Mouse (Mus musculus): ENCODE data around the gene Gstt4. TPM values are rescaled to one million over a fixed set of nuclear protein-coding genes. Genes with fewer than 3 reads are reported as not detected.

Gene Gstt4
- polyA plus RNA-seq, 1 experiment from 2014 or later, result not detected

- no peak overlapping the region for H3K4me3 ChIP-seq (replicated peaks; ENCODE audit: low read depth, low read length)
- no peak for ATAC-seq (ENCODE audit: low FRiP score, low TSS enrichment)
- no peaks in the 10 kb centered on the region for H3K4me1 ChIP-seq (ENCODE audit: control insufficient read depth, insufficient read depth, low read length)
- 23% methylated on average over 7 of the region's 7 CpGs for WGBS
- H3K27ac ChIP-seq (replicated peaks; ENCODE audit: low read depth, low read length), result no peak overlapping the region
- no peak overlapping the region for H3K4me2 ChIP-seq (ENCODE audit: low read length)
- H3K9ac ChIP-seq (replicated peaks; ENCODE audit: low read length), result no peak overlapping the region
- no peaks in the 10 kb centered on the region for H3K9me3 ChIP-seq (ENCODE audit: control insufficient read depth, low read length)
- H3K27me3 ChIP-seq (ENCODE audit: control insufficient read depth, insufficient read depth, low read length), result no peaks in the 10 kb centered on the region
- peak; percentile 28 for DNase-seq
- H3K36me3 ChIP-seq (ENCODE audit: control insufficient read depth, insufficient read depth, low read length), result no peaks in the 10 kb centered on the region
Measured at GRCm38 (mm10) chr10:75790773-75791172, 31.6 kb downstream of the Gstt4 start.

- Histone ChIP-seq H3K4me3 (replicated peaks; ENCODE audit: low read depth, low read length) (no peak overlapping the region), H3K9ac (replicated peaks; ENCODE audit: low read length) (no peak overlapping the region), H3K4me2 (ENCODE audit: low read length) (no peak overlapping the region), H3K9me3 (ENCODE audit: control insufficient read depth, low read length) (no peaks in the 10 kb centered on the region), H3K36me3 (ENCODE audit: control insufficient read depth, insufficient read depth, low read length) (no peaks in the 10 kb centered on the region), H3K27ac (replicated peaks; ENCODE audit: low read depth, low read length) (no peak overlapping the region), H3K27me3 (ENCODE audit: control insufficient read depth, insufficient read depth, low read length) (no peaks in the 10 kb centered on the region), H3K4me1 (ENCODE audit: control insufficient read depth, insufficient read depth, low read length) (no peaks in the 10 kb centered on the region)
- DNase-seq, result no peak
- no peak for ATAC-seq (ENCODE audit: low FRiP score, low TSS enrichment)
- 91% methylated on average over 5 of the region's 5 CpGs for WGBS
Measured at GRCm38 (mm10) chr10:75789841-75790240, 32.5 kb downstream of the Gstt4 start.

- no peaks in the 10 kb centered on the region for H3K4me1 ChIP-seq (ENCODE audit: control insufficient read depth, insufficient read depth, low read length)
- H3K27ac ChIP-seq (replicated peaks; ENCODE audit: low read depth, low read length), result no peak overlapping the region
- no peaks in the 10 kb centered on the region for H3K9me3 ChIP-seq (ENCODE audit: control insufficient read depth, low read length)
- H3K9ac ChIP-seq (replicated peaks; ENCODE audit: low read length), result no peak overlapping the region
- WGBS, result 81% methylated on average over 6 of the region's 6 CpGs
- DNase-seq, result no peak
- no peak overlapping the region for H3K4me3 ChIP-seq (replicated peaks; ENCODE audit: low read depth, low read length)
- ATAC-seq (ENCODE audit: low FRiP score, low TSS enrichment), result no peak
- no peak overlapping the region for H3K4me2 ChIP-seq (ENCODE audit: low read length)
- no peaks in the 10 kb centered on the region for H3K27me3 ChIP-seq (ENCODE audit: control insufficient read depth, insufficient read depth, low read length)
- H3K36me3 ChIP-seq (ENCODE audit: control insufficient read depth, insufficient read depth, low read length), result no peaks in the 10 kb centered on the region
Measured at GRCm38 (mm10) chr10:75789081-75789735, 33.1 kb downstream of the Gstt4 start.

GRCm38 (mm10) chr10:75788277-75788676, 34.1 kb downstream of the Gstt4 start:
- no peak overlapping the region for H3K9ac ChIP-seq (replicated peaks; ENCODE audit: low read length)
- no peaks in the 10 kb centered on the region for H3K36me3 ChIP-seq (ENCODE audit: control insufficient read depth, insufficient read depth, low read length)
- ATAC-seq (ENCODE audit: low FRiP score, low TSS enrichment), result no peak
- H3K27me3 ChIP-seq (ENCODE audit: control insufficient read depth, insufficient read depth, low read length), result no peaks in the 10 kb centered on the region
- 96% methylated on average over 8 of the region's 8 CpGs for WGBS
- H3K4me2 ChIP-seq (ENCODE audit: low read length), result no peak overlapping the region
- H3K4me3 ChIP-seq (replicated peaks; ENCODE audit: low read depth, low read length), result no peak overlapping the region
- H3K27ac ChIP-seq (replicated peaks; ENCODE audit: low read depth, low read length), result no peak overlapping the region
- H3K9me3 ChIP-seq (ENCODE audit: control insufficient read depth, low read length), result no peaks in the 10 kb centered on the region
- no peak for DNase-seq
- no peaks in the 10 kb centered on the region for H3K4me1 ChIP-seq (ENCODE audit: control insufficient read depth, insufficient read depth, low read length)

- Histone ChIP-seq H3K4me3 (replicated peaks; ENCODE audit: low read depth, low read length) (no peak overlapping the region), H3K36me3 (ENCODE audit: control insufficient read depth, insufficient read depth, low read length) (no peaks in the 10 kb centered on the region), H3K4me2 (ENCODE audit: low read length) (no peak overlapping the region), H3K9me3 (ENCODE audit: control insufficient read depth, low read length) (no peaks in the 10 kb centered on the region), H3K27ac (replicated peaks; ENCODE audit: low read depth, low read length) (no peak overlapping the region), H3K9ac (replicated peaks; ENCODE audit: low read length) (no peak overlapping the region), H3K27me3 (ENCODE audit: control insufficient read depth, insufficient read depth, low read length) (peaks cover 12% of the 10 kb centered on the region), H3K4me1 (ENCODE audit: control insufficient read depth, insufficient read depth, low read length) (peaks cover 5% of the 10 kb centered on the region)
- no peak for ATAC-seq (ENCODE audit: low FRiP score, low TSS enrichment)
- DNase-seq, result no peak
- WGBS, result 80% methylated on average over 1 of the region's 1 CpGs
Measured at GRCm38 (mm10) chr10:75785442-75785841, 36.9 kb downstream of the Gstt4 start.

- peaks cover 29% of the 10 kb centered on the region for H3K27me3 ChIP-seq (ENCODE audit: control insufficient read depth, insufficient read depth, low read length)
- peak within 1 kb of the TSS; percentile 29 for H3K4me3 ChIP-seq (replicated peaks; ENCODE audit: low read depth, low read length)
- no peaks in the 10 kb centered on the region for H3K36me3 ChIP-seq (ENCODE audit: control insufficient read depth, insufficient read depth, low read length)
- H3K9ac ChIP-seq (replicated peaks; ENCODE audit: low read length), result no peak within 1 kb of the TSS
- DNase-seq (peak; percentile 49), ATAC-seq (ENCODE audit: low FRiP score, low TSS enrichment) (no peak)
- H3K27ac ChIP-seq (replicated peaks; ENCODE audit: low read depth, low read length), result no peak within 1 kb of the TSS
- WGBS, result 2% methylated on average over 28 of the region's 28 CpGs
- peaks cover 5% of the 10 kb centered on the region for H3K4me1 ChIP-seq (ENCODE audit: control insufficient read depth, insufficient read depth, low read length)
- H3K4me2 ChIP-seq (ENCODE audit: low read length), result peak within 1 kb of the TSS; percentile 63
- no peaks in the 10 kb centered on the region for H3K9me3 ChIP-seq (ENCODE audit: control insufficient read depth, low read length)
Measured at GRCm38 (mm10) chr10:75780769-75781578, 41.4 kb downstream of the Gstt4 start, which contains the start of the genes Gm20441 and Gstt3. Gene Gm20441, minus strand, starts transcription at chr10:75780954. Gene Gstt3, minus strand, starts transcription at chr10:75781414.

- peaks cover 5% of the 10 kb centered on the region for H3K4me1 ChIP-seq (ENCODE audit: control insufficient read depth, insufficient read depth, low read length)
- H3K36me3 ChIP-seq (ENCODE audit: control insufficient read depth, insufficient read depth, low read length), result no peaks in the 10 kb centered on the region
- WGBS, result 42% methylated on average over 15 of the region's 15 CpGs
- no peak overlapping the region for H3K4me2 ChIP-seq (ENCODE audit: low read length)
- DNase-seq (no peak), ATAC-seq (ENCODE audit: low FRiP score, low TSS enrichment) (no peak)
- H3K4me3 ChIP-seq (replicated peaks; ENCODE audit: low read depth, low read length), result no peak overlapping the region
- H3K27ac ChIP-seq (replicated peaks; ENCODE audit: low read depth, low read length), result no peak overlapping the region
- peaks cover 29% of the 10 kb centered on the region for H3K27me3 ChIP-seq (ENCODE audit: control insufficient read depth, insufficient read depth, low read length)
- no peak overlapping the region for H3K9ac ChIP-seq (replicated peaks; ENCODE audit: low read length)
- no peaks in the 10 kb centered on the region for H3K9me3 ChIP-seq (ENCODE audit: control insufficient read depth, low read length)
Measured at GRCm38 (mm10) chr10:75779206-75780174, 42.9 kb downstream of the Gstt4 start.

GRCm38 (mm10) chr10:75777885-75778284, 44.5 kb downstream of the Gstt4 start:
- H3K4me3 ChIP-seq (replicated peaks; ENCODE audit: low read depth, low read length), result no peak overlapping the region
- H3K27ac ChIP-seq (replicated peaks; ENCODE audit: low read depth, low read length), result no peak overlapping the region
- 85% methylated on average over 2 of the region's 2 CpGs for WGBS
- H3K27me3 ChIP-seq (ENCODE audit: control insufficient read depth, insufficient read depth, low read length), result peaks cover 29% of the 10 kb centered on the region
- DNase-seq (no peak), ATAC-seq (ENCODE audit: low FRiP score, low TSS enrichment) (no peak)
- H3K9ac ChIP-seq (replicated peaks; ENCODE audit: low read length), result no peak overlapping the region
- no peak overlapping the region for H3K4me2 ChIP-seq (ENCODE audit: low read length)
- peaks cover 5% of the 10 kb centered on the region for H3K4me1 ChIP-seq (ENCODE audit: control insufficient read depth, insufficient read depth, low read length)
- H3K36me3 ChIP-seq (ENCODE audit: control insufficient read depth, insufficient read depth, low read length), result no peaks in the 10 kb centered on the region
- H3K9me3 ChIP-seq (ENCODE audit: control insufficient read depth, low read length), result no peaks in the 10 kb centered on the region
